Mouse (Mus musculus) frontal cortex, postnatal 25 days (tissue): ENCODE measurements around the gene Tmem126a.

Source experiments
- DNase-seq, 2 experiments: peaks; one replicate each; pipeline ENCODE4 v3.0.0; 2022; ENCODE audit warnings: low spot score in 2 of 2

Gene Tmem126a

GRCm38 (mm10) chr7:90456845-90457468 is at the start of gene Tmem126a:
Gene Tmem126a, minus strand, starts transcription at chr7:90457229.
- DNase-seq = peak; percentile 57 to 75

- no peak for DNase-seq
These were observed 25.6 kb upstream of the Tmem126a start for GRCm38 (mm10) chr7:90482607-90483006.

- peak; percentile 31 to 42 for DNase-seq
These were observed 19.6 kb upstream of the Tmem126a start, which contains the start of gene Dlg2 for GRCm38 (mm10) chr7:90476313-90477245. Gene Dlg2, plus strand, starts transcription at chr7:90476672.

- peak; percentile 97 to 98 for DNase-seq
These were observed 18.8 kb upstream of the Tmem126a start, which contains the start of gene Tmem126b for GRCm38 (mm10) chr7:90475793-90476312. Gene Tmem126b, minus strand, starts transcription at chr7:90476001.

GRCm38 (mm10) chr7:90473511-90473910 is 16.5 kb upstream of the Tmem126a start:
- no peak for DNase-seq

GRCm38 (mm10) chr7:90461441-90461840 is 4.4 kb upstream of the Tmem126a start:
- no peak for DNase-seq

- no peak for DNase-seq
These were observed 3.9 kb upstream of the Tmem126a start for GRCm38 (mm10) chr7:90460930-90461329.

GRCm38 (mm10) chr7:90460330-90460729 is 3.3 kb upstream of the Tmem126a start:
- DNase-seq = no peak

GRCm38 (mm10) chr7:90457517-90457916 is 488 bp upstream of the Tmem126a start:
- no peak for DNase-seq

GRCm38 (mm10) chr7:90456149-90456844 is 732 bp downstream of the Tmem126a start:
- no peak for DNase-seq

GRCm38 (mm10) chr7:90444206-90444605 is 12.8 kb downstream of the Tmem126a start:
- DNase-seq = no peak

GRCm38 (mm10) chr7:90443101-90444091 is 13.6 kb downstream of the Tmem126a start:
- peak; percentile 45 to 54 for DNase-seq

GRCm38 (mm10) chr7:90442518-90443080 is 14.4 kb downstream of the Tmem126a start, which contains the start of gene Crebzf:
Gene Crebzf, plus strand, starts transcription at chr7:90442729.
- peak; percentile 77 to 90 for DNase-seq

- no peak for DNase-seq
These were observed 15.0 kb downstream of the Tmem126a start for GRCm38 (mm10) chr7:90442070-90442469.

- no peak for DNase-seq
These were observed 17.0 kb downstream of the Tmem126a start for GRCm38 (mm10) chr7:90440044-90440443.

- DNase-seq = no peak
These were observed 24.8 kb downstream of the Tmem126a start for GRCm38 (mm10) chr7:90432221-90432620.

- no peak for DNase-seq
These were observed 30.0 kb downstream of the Tmem126a start for GRCm38 (mm10) chr7:90427006-90427405.

- peak; percentile 33 to 53 for DNase-seq
These were observed 30.7 kb downstream of the Tmem126a start, which contains the start of gene Ccdc89 for GRCm38 (mm10) chr7:90426020-90427001. Gene Ccdc89, plus strand, starts transcription at chr7:90426577.

GRCm38 (mm10) chr7:90409934-90410333 is 47.1 kb downstream of the Tmem126a start:
- DNase-seq = peak; percentile 20 to 61
